Mouse (Mus musculus) kidney, adult 2 months (tissue): ENCODE measurements at regions not wholly inside any gene's neighbourhood (a gene's known extent, or its start where the extent isn't known, plus 50 kb on each side); places are given as distances from the start of the nearest gene placed in this dataset.

Experiments
- CTCF ChIP-seq: fragments of 200-500 bp; conservative IDR thresholded peaks from 2 replicates; pipeline ENCODE4 v1.5.1; 2011; ENCODE audit warnings: low read depth, mild to moderate bottlenecking, control low read depth, low read length, moderate library complexity, mixed read lengths; ENCODE audit not compliant: insufficient read depth, insufficient read length
- POLR2A ChIP-seq: fragments of 200-500 bp; IDR thresholded peaks from one replicate; pipeline ENCODE4 v1.6.1; 2011; ENCODE audit warnings: low read depth, low read length, control low read depth

DNA sequence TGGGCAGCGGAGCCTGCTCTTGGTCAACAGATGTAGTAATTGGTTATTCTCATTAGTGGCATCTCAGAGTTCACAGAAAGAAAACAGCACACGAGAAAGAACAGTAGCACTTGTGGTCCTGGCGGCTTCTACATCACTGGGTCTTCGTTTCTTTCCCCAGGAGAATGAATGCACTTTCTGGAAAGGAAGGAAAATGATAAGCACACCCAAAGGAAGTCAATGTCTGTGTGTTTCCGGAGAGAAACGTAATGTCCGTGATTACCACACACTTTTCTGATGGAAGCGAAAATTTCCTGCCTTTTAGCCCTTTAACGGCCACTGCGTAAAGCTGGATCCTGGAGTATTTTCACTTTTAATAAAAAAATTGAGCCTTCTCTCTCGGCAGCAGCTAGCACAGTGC lies 164.1 kb downstream of the Cemip2 start:
- TF ChIP-seq CTCF (no peak), POLR2A (no peak)
